Mouse (Mus musculus): ENCODE results near the gene Tuba4a. TPM values are rescaled to one million over a fixed set of nuclear protein-coding genes. Genes with fewer than 3 reads are reported as not detected.

Gene Tuba4a
- total and polyA plus RNA-seq, 2 experiments from 2014 or later = 87.0 to 165 TPM

DNA sequence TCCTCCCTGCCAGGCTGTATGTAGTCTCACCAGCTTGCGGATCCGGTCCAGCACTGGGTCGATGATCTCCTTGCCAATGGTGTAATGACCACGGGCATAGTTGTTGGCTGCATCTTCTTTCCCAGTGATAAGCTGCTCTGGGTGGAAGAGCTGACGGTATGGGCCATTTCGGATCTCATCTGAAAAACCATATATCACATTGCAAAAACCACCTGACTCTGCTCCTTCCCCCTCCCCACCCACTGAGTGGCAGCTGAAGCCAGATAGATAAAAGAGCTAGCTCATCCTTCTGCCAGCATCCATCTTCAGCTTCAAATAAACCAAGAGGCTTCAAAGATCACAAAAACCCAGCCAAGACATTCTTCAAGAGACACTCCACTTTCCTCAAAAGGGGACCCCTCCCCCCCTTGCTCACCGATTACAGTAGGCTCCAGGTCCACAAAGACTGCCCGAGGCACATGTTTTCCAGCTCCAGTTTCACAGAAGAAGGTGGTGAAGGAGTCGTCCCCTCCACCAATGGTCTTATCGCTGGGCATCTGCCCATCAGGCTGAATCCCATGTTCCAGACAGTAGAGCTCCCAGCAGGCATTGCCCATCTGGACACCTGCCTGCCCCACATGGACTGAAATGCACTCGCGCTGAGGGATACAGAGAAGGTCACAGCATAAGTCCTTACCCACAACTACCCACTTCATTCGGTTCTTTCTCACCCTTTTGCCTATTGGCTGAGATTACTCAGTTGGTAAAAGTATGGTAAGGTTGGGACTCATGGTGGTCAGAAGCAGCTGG, 2.7 kb downstream of the Tuba4a start:
- peaks cover 25% of the 10 kb centered on the region for H3K36me3 ChIP-seq (ENCODE audit: insufficient read depth, low read length)
- 0 out of 2 replicates have a peak, but pooled peaks cover 4% of the 10 kb centered on the region for H3K4me1 ChIP-seq (ENCODE audit: insufficient read depth, low read length)
- no peak overlapping the region for H3K4me2 ChIP-seq (ENCODE audit: low read depth, low read length, poor library complexity, severe bottlenecking)
- H3K9me3 ChIP-seq (ENCODE audit: low read length) = no peaks in the 10 kb centered on the region
- TF ChIP-seq CTCF (IDR thresholded peaks at IDR 0.05) = no peak
- DNase-seq (ENCODE audit: low spot score) (no peak), ATAC-seq (ENCODE audit: low FRiP score) (no peak)
- WGBS = 83% methylated on average over 13 of the region's 13 CpGs
- H3K27me3 ChIP-seq (ENCODE audit: insufficient read depth, low read length) = peaks cover 12% of the 10 kb centered on the region
- no peak overlapping the region for H3K4me3 ChIP-seq (ENCODE audit: low read depth, low read length)
- no peak overlapping the region for H3K27ac ChIP-seq (ENCODE audit: low read depth, low read length)
- no peak overlapping the region for H3K9ac ChIP-seq (replicated peaks; ENCODE audit: low read length, poor library complexity, severe bottlenecking)

DNA sequence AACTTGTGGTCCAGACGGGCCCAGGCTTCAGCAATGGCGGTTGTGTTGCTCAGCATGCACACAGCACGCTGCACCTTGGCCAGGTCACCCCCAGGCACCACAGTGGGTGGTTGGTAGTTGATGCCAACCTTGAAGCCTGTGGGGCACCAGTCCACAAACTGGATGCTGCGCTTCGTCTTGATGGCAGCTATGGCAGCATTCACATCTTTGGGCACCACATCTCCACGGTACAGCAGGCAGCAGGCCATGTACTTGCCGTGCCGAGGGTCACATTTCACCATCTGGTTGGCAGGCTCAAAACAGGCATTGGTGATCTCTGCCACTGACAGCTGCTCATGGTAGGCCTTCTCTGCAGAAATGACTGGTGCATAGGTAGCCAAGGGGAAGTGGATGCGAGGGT, 3.9 kb downstream of the Tuba4a start:
- Histone ChIP-seq H3K9ac (replicated peaks; ENCODE audit: low read length, poor library complexity, severe bottlenecking) (no peak overlapping the region), H3K9me3 (ENCODE audit: low read length) (no peaks in the 10 kb centered on the region), H3K27me3 (ENCODE audit: insufficient read depth, low read length) (0 out of 2 replicates have a peak, but pooled peaks cover 3% of the 10 kb centered on the region), H3K4me3 (ENCODE audit: low read depth, low read length) (no peak overlapping the region), H3K36me3 (ENCODE audit: insufficient read depth, low read length) (peaks cover 26% of the 10 kb centered on the region), H3K4me1 (ENCODE audit: insufficient read depth, low read length) (peaks cover 11% of the 10 kb centered on the region; the same call in 1 of the 2 replicates), H3K4me2 (ENCODE audit: low read depth, low read length, poor library complexity, severe bottlenecking) (no peak overlapping the region), H3K27ac (ENCODE audit: low read depth, low read length) (no peak overlapping the region)
- DNase-seq (ENCODE audit: low spot score) (no peak), ATAC-seq (ENCODE audit: low FRiP score) (no peak)
- 98% methylated on average over 9 of the region's 9 CpGs for WGBS
- no peak for TF ChIP-seq CTCF (IDR thresholded peaks at IDR 0.05)

DNA sequence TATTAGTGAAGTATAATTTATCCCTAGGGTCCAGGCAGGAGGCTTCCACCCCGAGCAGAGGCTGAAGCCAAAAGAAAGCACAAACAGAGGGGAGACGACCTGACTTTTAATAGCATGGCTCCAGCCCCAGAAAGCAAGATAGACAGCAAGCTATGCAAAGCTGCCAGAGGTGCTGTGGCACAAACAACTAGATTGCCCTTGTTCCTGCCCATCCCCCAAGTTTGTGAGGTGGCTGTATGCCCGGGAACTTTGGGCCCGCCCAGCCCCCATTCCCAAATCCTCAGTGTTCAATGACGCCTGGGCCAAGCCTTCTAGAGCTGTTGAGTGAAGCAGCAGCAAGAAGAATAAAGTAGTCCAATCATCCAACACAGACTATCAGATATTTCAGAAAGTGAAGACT, 4.8 kb downstream of the Tuba4a start:
- Histone ChIP-seq H3K9ac (replicated peaks; ENCODE audit: low read length, poor library complexity, severe bottlenecking) (no peak overlapping the region), H3K4me1 (ENCODE audit: insufficient read depth, low read length) (peaks cover 15% of the 10 kb centered on the region), H3K9me3 (ENCODE audit: low read length) (no peaks in the 10 kb centered on the region), H3K27ac (ENCODE audit: low read depth, low read length) (no peak overlapping the region), H3K4me3 (ENCODE audit: low read depth, low read length) (no peak overlapping the region), H3K27me3 (ENCODE audit: insufficient read depth, low read length) (no peaks in the 10 kb centered on the region), H3K36me3 (ENCODE audit: insufficient read depth, low read length) (peaks cover 26% of the 10 kb centered on the region), H3K4me2 (ENCODE audit: low read depth, low read length, poor library complexity, severe bottlenecking) (no peak overlapping the region)
- WGBS = 82% methylated on average over 5 of the region's 5 CpGs
- TF ChIP-seq CTCF (IDR thresholded peaks at IDR 0.05) = no peak
- ATAC-seq (ENCODE audit: low FRiP score) (no peak), DNase-seq (ENCODE audit: low spot score) (peak; percentile 46)

DNA sequence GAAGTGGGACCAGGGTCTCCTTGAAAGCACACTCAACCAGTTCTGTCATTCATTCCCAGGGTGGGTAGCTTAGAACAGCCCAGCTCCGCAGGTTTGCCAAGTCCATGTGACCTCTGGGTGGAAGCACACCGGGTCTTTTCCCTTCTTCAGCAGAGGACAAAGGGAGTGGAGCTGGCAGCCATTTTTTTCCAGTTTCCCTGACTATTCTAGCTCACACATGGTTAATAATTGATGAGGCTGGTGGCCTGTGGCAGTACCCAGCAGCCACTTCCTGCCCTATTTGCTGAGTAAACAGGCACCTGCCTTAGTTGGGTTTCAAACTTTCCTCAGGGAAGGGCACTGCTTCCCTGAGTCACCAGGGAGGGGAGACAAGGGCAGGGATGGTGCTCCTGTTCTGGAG, 5.2 kb downstream of the Tuba4a start:
- H3K9ac ChIP-seq (replicated peaks; ENCODE audit: low read length, poor library complexity, severe bottlenecking) = no peak overlapping the region
- no peak overlapping the region for H3K4me3 ChIP-seq (ENCODE audit: low read depth, low read length)
- H3K9me3 ChIP-seq (ENCODE audit: low read length) = no peaks in the 10 kb centered on the region
- peaks cover 14% of the 10 kb centered on the region for H3K4me1 ChIP-seq (ENCODE audit: insufficient read depth, low read length)
- DNase-seq (ENCODE audit: low spot score) (peak; percentile 19), ATAC-seq (ENCODE audit: low FRiP score) (no peak)
- no peak overlapping the region for H3K4me2 ChIP-seq (ENCODE audit: low read depth, low read length, poor library complexity, severe bottlenecking)
- H3K27me3 ChIP-seq (ENCODE audit: insufficient read depth, low read length) = no peaks in the 10 kb centered on the region
- no peak overlapping the region for H3K27ac ChIP-seq (ENCODE audit: low read depth, low read length)
- H3K36me3 ChIP-seq (ENCODE audit: insufficient read depth, low read length) = peaks cover 26% of the 10 kb centered on the region
- WGBS = 70% methylated on average over 2 of the region's 2 CpGs
- TF ChIP-seq CTCF (IDR thresholded peaks at IDR 0.05) = no peak

DNA sequence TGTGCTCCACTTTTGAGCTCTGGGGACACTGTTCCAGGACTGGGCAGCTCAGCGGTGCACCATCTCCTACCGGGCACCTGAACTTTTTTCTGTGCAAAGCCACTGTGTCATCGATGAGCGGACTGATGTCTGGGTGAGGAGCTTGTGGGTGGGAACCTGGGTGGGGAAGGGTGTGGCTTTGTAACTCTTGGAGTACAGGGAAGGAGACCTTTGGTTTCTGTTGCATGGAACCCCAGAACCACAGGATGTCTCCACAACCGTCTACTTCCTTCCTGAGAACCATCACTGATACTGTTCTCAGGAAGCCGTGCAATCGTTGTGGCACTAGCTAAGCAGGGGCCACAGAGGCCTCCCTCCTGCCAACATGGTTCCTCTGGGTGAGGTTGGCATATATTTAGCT, 6.6 kb downstream of the Tuba4a start:
- no peak overlapping the region for H3K9ac ChIP-seq (replicated peaks; ENCODE audit: low read length, poor library complexity, severe bottlenecking)
- H3K36me3 ChIP-seq (ENCODE audit: insufficient read depth, low read length) = peaks cover 26% of the 10 kb centered on the region
- no peak for DNase-seq (ENCODE audit: low spot score)
- H3K4me1 ChIP-seq (ENCODE audit: insufficient read depth, low read length) = peaks cover 19% of the 10 kb centered on the region
- no peak overlapping the region for H3K4me3 ChIP-seq (ENCODE audit: low read depth, low read length)
- H3K4me2 ChIP-seq (ENCODE audit: low read depth, low read length, poor library complexity, severe bottlenecking) = no peak overlapping the region
- no peak overlapping the region for H3K27ac ChIP-seq (ENCODE audit: low read depth, low read length)
- no peak for ATAC-seq (ENCODE audit: low FRiP score)
- no peaks in the 10 kb centered on the region for H3K27me3 ChIP-seq (ENCODE audit: insufficient read depth, low read length)
- no peak for TF ChIP-seq CTCF (IDR thresholded peaks at IDR 0.05)
- WGBS = 88% methylated on average over 7 of the region's 7 CpGs
- H3K9me3 ChIP-seq (ENCODE audit: low read length) = no peaks in the 10 kb centered on the region

DNA sequence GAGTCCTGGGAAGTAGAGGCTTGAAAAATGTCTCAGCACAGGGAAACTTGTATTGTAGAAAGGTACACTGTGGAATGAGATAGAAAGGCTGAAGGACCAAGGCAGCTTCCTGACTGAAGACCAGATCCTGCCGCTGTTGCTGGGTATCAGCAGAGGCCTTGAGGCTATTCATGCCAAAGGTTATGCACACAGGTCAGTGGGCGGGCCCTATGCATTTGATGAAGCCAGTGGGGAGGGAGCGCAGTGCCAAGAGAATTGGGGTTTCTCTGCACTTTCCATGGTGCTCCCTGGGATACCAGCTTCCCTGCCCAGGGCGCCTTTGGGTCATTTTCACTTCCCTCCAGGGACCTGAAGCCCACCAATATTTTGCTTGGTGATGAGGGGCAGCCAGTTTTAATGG, 7.1 kb downstream of the Tuba4a start:
- no peak for TF ChIP-seq CTCF (IDR thresholded peaks at IDR 0.05)
- no peak overlapping the region for H3K4me3 ChIP-seq (ENCODE audit: low read depth, low read length)
- H3K4me2 ChIP-seq (ENCODE audit: low read depth, low read length, poor library complexity, severe bottlenecking) = no peak overlapping the region
- no peaks in the 10 kb centered on the region for H3K9me3 ChIP-seq (ENCODE audit: low read length)
- no peaks in the 10 kb centered on the region for H3K27me3 ChIP-seq (ENCODE audit: insufficient read depth, low read length)
- H3K36me3 ChIP-seq (ENCODE audit: insufficient read depth, low read length) = peaks cover 26% of the 10 kb centered on the region
- peaks cover 19% of the 10 kb centered on the region for H3K4me1 ChIP-seq (ENCODE audit: insufficient read depth, low read length)
- no peak overlapping the region for H3K27ac ChIP-seq (ENCODE audit: low read depth, low read length)
- no peak for DNase-seq (ENCODE audit: low spot score)
- WGBS = 86% methylated on average over 4 of the region's 4 CpGs
- ATAC-seq (ENCODE audit: low FRiP score) = no peak
- H3K9ac ChIP-seq (replicated peaks; ENCODE audit: low read length, poor library complexity, severe bottlenecking) = no peak overlapping the region
